Mouse (Mus musculus) liver, embryonic 13.5 days (tissue): ENCODE data around the gene Xpr1. TPM values are rescaled to one million over a fixed set of nuclear protein-coding genes. Genes with fewer than 3 reads are reported as not detected.

Source experiments
- ATAC-seq: fragments of 200-750 bp; cut with Nextera tagmentation; 2 replicates; pipeline ENCODE4 v1.8.0; 2017; ENCODE audit warnings: low read depth, mild to moderate bottlenecking, moderate number of reproducible peaks, moderate library complexity
- DNase-seq: peaks from one replicate; pipeline ENCODE4 v3.0.0; 2022
- H3K27ac ChIP-seq: fragments of 300-500 bp; sonication (generic); 2 replicates; pipeline ENCODE4 v1.5.1; 2015; ENCODE audit warnings: moderate library complexity, mild to moderate bottlenecking, inconsistent platforms
- H3K27me3 ChIP-seq: fragments of 300-500 bp; sonication (generic); 2 replicates; pipeline ENCODE4 v1.6.1; 2015; ENCODE audit warnings: mild to moderate bottlenecking, inconsistent platforms
- H3K36me3 ChIP-seq: fragments of 300-500 bp; sonication (generic); 2 replicates; pipeline ENCODE4 v1.6.1; 2015; ENCODE audit warnings: mild to moderate bottlenecking, inconsistent platforms
- H3K4me1 ChIP-seq: fragments of 300-500 bp; sonication (generic); replicated peaks from 2 replicates; pipeline ENCODE4 v1.6.1; 2015; ENCODE audit warnings: inconsistent platforms
- H3K4me2 ChIP-seq: fragments of 300-500 bp; sonication (generic); 2 replicates; pipeline ENCODE4 v1.6.1; 2015; ENCODE audit warnings: inconsistent platforms, mild to moderate bottlenecking, moderate library complexity
- H3K4me3 ChIP-seq: fragments of 300-500 bp; sonication (generic); replicated peaks from 2 replicates; pipeline ENCODE4 v1.5.1; 2015; ENCODE audit warnings: mild to moderate bottlenecking, inconsistent platforms
- H3K9ac ChIP-seq: fragments of 300-500 bp; sonication (generic); 2 replicates; pipeline ENCODE4 v1.6.1; 2015; ENCODE audit warnings: mild to moderate bottlenecking, inconsistent platforms
- H3K9me3 ChIP-seq: fragments of 300-500 bp; sonication (generic); replicated peaks from 2 replicates; pipeline ENCODE4 v1.6.1; 2016; ENCODE audit warnings: inconsistent platforms
- WGBS: fragments of 180-500 bp; shearing (Covaris S2); methylation state at CpG from one replicate; pipeline ENCODE4 v1.1.7; 2015; ENCODE audit not compliant: insufficient replicate concordance; 5-methylcytosine and 5-hydroxymethylcytosine counted together
- polyA plus RNA-seq: library from polyadenylated mRNA; unstranded; fragments of >200 nt; fragmentation: Nextera tagmentation; extraction: Ambion mirVana; gene quantifications from 2 replicates; pipeline ENCODE4 v1.2.1, GENCODE M21; 2015

The Xpr1 gene
- polyA plus RNA-seq, 1 experiment from 2014 or later, result 4.3 TPM

DNA sequence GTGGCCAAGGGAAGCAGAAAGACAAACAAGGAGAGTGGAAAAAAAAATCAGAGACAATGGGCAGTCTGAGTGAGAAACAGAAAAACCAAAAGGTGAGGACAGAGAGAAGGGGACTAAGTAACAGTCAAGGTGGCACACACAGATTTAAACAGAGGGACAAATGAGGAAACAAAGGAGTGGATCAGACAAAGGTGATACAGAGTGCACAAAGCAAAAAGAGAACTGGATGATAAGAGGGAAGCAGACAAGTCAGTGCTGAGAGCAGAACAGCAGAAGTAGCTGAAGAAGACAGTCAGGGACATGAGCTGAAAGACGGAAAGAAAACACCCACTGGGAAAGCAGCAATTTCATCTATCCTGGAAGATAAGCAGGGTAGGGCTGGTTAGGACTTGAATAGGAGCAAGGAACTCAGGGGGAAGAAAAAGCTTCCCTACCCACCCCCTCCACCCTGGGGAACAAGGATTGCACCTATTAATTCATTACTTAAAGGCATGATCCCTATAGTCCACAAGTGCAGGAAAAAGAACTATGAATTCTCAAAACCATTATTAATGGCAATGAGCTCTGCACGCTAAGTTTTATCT is 47.0 kb downstream of the Xpr1 start:
- no peaks in the 10 kb centered on the region for H3K36me3 ChIP-seq
- H3K27me3 ChIP-seq, result no peaks in the 10 kb centered on the region
- DNase-seq (no peak), ATAC-seq (no peak)
- H3K4me1 ChIP-seq, result peaks cover 2% of the 10 kb centered on the region; the same call in 1 of the 2 replicates
- H3K9ac ChIP-seq, result no peak overlapping the region
- no peak overlapping the region for H3K27ac ChIP-seq
- 60% methylated on average over 2 of the region's 2 CpGs for WGBS
- H3K9me3 ChIP-seq, result no peaks in the 10 kb centered on the region
- H3K4me3 ChIP-seq, result no peak overlapping the region
- no peak overlapping the region for H3K4me2 ChIP-seq

DNA sequence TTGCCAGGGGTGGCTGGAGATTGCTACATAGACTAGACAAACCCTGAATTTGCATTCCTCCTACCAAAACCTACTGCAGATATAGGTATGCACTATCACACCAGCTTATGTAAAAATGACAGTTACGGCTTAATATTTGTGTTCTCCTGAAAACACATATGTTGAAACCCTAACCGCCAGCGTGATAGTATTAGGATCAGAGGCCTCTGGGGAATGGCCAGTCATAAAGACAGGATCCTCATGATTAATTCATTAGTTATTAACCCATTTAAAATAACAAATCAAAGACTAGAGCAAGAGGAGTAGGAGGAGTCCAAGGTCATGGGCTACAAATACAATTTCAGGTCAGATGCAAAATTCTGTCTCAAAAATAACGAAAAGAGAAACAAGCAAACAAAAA is 50.8 kb downstream of the Xpr1 start:
- H3K9me3 ChIP-seq, result no peaks in the 10 kb centered on the region
- WGBS, result 79% methylated on average over 4 of the region's 4 CpGs
- H3K4me1 ChIP-seq, result peaks cover 12% of the 10 kb centered on the region
- no peak overlapping the region for H3K4me2 ChIP-seq
- DNase-seq (no peak), ATAC-seq (no peak)
- no peaks in the 10 kb centered on the region for H3K36me3 ChIP-seq
- no peak overlapping the region for H3K4me3 ChIP-seq
- H3K9ac ChIP-seq, result no peak overlapping the region
- no peak overlapping the region for H3K27ac ChIP-seq
- no peaks in the 10 kb centered on the region for H3K27me3 ChIP-seq

DNA sequence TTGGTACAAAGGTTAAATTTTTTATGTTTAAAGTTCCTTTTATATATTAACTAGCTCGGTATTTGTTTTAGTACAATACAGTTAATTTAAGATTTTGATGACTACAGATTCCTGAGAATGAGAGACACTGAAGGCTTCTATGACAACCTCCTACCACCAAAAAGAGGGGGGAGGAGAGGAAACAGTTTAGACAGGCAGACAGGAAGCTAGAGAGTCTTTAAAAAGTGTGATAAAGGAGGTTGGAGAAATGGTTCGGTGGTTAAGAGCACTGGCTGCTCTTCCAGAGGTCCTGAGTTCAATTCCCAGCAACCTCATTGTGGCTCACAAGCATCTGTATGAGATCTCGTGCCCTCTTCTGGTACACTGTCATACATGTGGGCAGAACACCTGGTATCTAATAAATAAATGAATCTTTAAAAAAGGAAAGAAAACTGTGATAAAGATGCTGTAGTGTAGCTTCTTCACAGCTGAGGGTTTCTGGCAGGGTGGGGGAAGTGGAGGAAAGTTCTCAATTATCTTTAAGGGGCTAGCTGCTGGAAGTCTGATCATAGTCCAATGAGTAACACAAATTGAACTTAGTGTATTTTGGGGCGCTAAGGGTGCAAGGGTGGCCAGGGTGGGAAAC is 55.6 kb downstream of the Xpr1 start:
- Histone ChIP-seq H3K4me3 (no peak overlapping the region), H3K4me2 (no peak overlapping the region), H3K4me1 (peaks cover 46% of the 10 kb centered on the region), H3K9ac (no peak overlapping the region), H3K36me3 (no peaks in the 10 kb centered on the region), H3K9me3 (no peaks in the 10 kb centered on the region), H3K27me3 (no peaks in the 10 kb centered on the region), H3K27ac (no peak overlapping the region)
- ATAC-seq, result 0 out of 2 replicates have a peak, but pooled peaks have one; percentile 36
- no peak for DNase-seq
- 47% methylated on average over 4 of the region's 4 CpGs for WGBS

DNA sequence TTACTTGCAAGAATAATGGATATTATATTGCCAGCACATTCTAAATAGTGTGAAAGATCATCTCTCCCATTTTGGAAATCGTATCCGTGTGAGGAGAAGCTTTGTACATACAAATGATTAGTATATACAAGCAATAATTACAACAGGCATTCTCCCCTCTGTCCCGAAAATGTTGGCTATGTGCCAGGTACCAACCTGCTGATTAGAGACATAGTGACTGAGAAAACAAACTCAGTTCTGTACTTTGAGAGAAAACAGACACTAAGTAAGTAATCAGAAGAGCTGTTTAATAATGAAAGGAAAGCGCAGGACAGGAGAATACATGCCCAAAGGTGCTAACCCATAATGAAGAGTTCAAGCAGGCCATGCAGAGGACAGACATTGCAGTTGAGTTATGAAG is 64.1 kb downstream of the Xpr1 start:
- Histone ChIP-seq H3K4me3 (no peak overlapping the region), H3K9me3 (no peaks in the 10 kb centered on the region), H3K36me3 (no peaks in the 10 kb centered on the region), H3K4me1 (peaks cover 74% of the 10 kb centered on the region), H3K4me2 (no peak overlapping the region), H3K27me3 (no peaks in the 10 kb centered on the region), H3K27ac (no peak overlapping the region; the same call in 1 of the 2 replicates), H3K9ac (no peak overlapping the region)
- DNase-seq, result no peak
- no peak for ATAC-seq
- WGBS, result 69% methylated on average over 4 of the region's 4 CpGs

DNA sequence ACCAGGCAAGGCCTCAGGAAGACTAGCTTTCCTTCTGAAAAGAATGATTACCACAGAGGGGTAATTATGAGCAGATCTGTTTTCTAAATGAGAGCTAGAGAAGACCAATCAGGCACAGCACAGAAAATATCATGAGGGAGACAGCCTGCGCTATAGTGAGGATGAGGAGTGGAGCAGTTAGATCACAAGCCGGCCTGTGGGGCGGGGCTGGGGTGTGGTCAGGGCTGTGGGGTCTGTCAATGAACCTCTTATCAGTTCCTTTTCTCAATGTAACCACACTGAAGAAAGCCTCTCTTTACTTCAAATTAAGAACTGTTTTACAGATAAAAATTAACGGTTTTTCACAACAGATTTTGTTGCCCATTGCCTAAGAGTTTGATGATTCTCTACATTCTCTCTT is 65.7 kb downstream of the Xpr1 start:
- Histone ChIP-seq H3K27ac (peak overlapping the region; percentile 86), H3K4me2 (peak overlapping the region; percentile 47), H3K4me1 (peaks cover 73% of the 10 kb centered on the region), H3K9ac (0 out of 2 replicates have a peak overlapping the region, but pooled peaks have one; percentile 5), H3K4me3 (0 out of 2 replicates have a peak overlapping the region, but pooled peaks have one; percentile 2), H3K27me3 (no peaks in the 10 kb centered on the region), H3K9me3 (no peaks in the 10 kb centered on the region), H3K36me3 (no peaks in the 10 kb centered on the region)
- WGBS, result 7% methylated on average over 4 of the region's 4 CpGs
- ATAC-seq (peak; percentile 99), DNase-seq (peak; percentile 88)

DNA sequence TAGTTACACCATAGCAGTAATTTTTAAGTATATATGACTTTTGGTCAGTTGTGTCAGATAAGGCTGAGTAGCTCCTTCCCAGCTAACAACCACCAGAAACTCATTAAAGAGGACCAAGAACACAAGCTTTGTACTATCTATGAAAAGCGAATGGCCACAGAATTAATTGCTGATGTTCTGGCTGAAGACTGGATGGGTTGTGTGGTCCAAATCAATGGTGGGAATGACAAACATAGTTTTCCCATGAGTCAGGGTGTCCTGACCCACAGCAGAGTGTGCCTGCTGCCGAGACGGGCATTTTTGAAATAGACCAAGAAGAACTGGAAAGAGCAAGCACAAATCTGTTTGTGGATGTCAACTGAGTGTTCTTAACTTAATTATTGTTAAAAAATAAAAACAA is 68.7 kb downstream of the Xpr1 start:
- Histone ChIP-seq H3K27ac (no peak overlapping the region), H3K4me1 (peaks cover 60% of the 10 kb centered on the region), H3K4me3 (no peak overlapping the region), H3K4me2 (no peak overlapping the region), H3K27me3 (no peaks in the 10 kb centered on the region), H3K36me3 (no peaks in the 10 kb centered on the region), H3K9ac (no peak overlapping the region), H3K9me3 (no peaks in the 10 kb centered on the region)
- ATAC-seq, result no peak
- no peak for DNase-seq
- 70% methylated on average over 3 of the region's 3 CpGs for WGBS

DNA sequence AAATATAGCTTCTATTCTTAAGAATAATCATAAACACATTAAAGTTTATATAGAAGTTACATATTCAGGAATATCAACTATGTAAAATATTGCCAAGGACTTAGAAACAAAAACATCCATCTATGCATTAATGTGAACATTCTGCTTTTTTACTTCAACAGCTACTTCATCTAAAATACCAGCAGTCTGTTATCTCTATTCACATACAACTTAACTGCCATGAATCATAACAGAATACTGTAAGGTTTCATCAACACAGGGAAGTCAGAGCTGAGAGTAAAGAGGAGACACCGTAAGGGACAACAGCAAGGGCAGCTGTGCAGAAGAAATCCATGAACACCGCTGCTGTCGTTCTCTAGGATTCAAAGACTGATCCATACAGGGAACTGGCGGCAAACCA is 69.9 kb downstream of the Xpr1 start:
- DNase-seq (no peak), ATAC-seq (no peak)
- H3K27me3 ChIP-seq, result no peaks in the 10 kb centered on the region
- WGBS, result 34% methylated on average over 4 of the region's 4 CpGs
- no peaks in the 10 kb centered on the region for H3K36me3 ChIP-seq
- no peak overlapping the region for H3K4me3 ChIP-seq
- H3K4me2 ChIP-seq, result 0 out of 2 replicates have a peak overlapping the region, but pooled peaks have one; percentile 24
- no peak overlapping the region for H3K9ac ChIP-seq
- no peaks in the 10 kb centered on the region for H3K9me3 ChIP-seq
- 0 out of 2 replicates have a peak overlapping the region, but pooled peaks have one; percentile 53 for H3K27ac ChIP-seq
- H3K4me1 ChIP-seq, result peaks cover 53% of the 10 kb centered on the region

DNA sequence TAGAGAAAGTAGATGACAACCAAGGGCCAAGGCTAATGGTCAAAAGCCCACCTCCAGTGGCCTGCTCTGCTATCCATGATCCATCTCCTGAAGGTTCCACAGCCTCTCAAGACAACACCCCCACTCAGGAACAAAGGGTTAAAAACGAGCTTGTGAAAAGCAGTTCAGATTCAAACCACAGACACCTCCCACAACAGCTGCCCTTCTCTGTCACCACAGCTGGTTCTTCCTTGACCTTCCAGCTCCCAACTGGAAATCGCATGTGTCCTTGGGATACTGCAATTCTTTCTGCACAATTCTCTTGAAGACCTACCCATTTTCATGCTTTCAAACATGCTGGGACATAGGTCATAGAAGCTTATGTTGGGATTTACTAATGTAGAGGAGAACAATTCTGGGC is 73.2 kb downstream of the Xpr1 start:
- Histone ChIP-seq H3K4me1 (peaks cover 22% of the 10 kb centered on the region), H3K27me3 (no peaks in the 10 kb centered on the region), H3K4me3 (no peak overlapping the region), H3K9me3 (no peaks in the 10 kb centered on the region), H3K27ac (no peak overlapping the region), H3K36me3 (no peaks in the 10 kb centered on the region), H3K4me2 (no peak overlapping the region), H3K9ac (no peak overlapping the region)
- ATAC-seq, result no peak
- no peak for DNase-seq
- WGBS, result 72% methylated on average over 2 of the region's 2 CpGs

DNA sequence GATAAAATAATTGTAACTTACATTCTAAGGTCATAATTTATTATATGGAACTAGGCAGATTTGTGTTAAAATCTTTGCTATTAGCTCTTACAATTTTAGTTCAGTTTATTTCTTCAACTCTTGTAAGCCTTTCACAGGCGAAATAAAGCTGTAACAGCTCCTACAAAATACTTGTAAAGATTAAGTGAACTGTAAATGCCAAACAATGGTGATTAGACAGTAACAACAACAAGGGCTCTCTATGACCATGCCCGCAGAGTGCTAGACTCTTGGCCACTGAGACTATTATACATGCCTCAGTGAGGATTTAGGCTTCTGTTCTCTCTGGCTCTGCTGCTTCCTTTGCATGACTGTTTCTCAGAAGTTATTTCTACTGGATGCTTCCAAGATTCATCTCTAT is 77.6 kb downstream of the Xpr1 start:
- Histone ChIP-seq H3K4me1 (peaks cover 23% of the 10 kb centered on the region), H3K4me2 (no peak overlapping the region), H3K9ac (no peak overlapping the region), H3K9me3 (no peaks in the 10 kb centered on the region), H3K36me3 (no peaks in the 10 kb centered on the region), H3K27me3 (no peaks in the 10 kb centered on the region), H3K4me3 (no peak overlapping the region), H3K27ac (no peak overlapping the region)
- WGBS, result 69% methylated on average over 2 of the region's 2 CpGs
- DNase-seq, result no peak
- no peak for ATAC-seq

DNA sequence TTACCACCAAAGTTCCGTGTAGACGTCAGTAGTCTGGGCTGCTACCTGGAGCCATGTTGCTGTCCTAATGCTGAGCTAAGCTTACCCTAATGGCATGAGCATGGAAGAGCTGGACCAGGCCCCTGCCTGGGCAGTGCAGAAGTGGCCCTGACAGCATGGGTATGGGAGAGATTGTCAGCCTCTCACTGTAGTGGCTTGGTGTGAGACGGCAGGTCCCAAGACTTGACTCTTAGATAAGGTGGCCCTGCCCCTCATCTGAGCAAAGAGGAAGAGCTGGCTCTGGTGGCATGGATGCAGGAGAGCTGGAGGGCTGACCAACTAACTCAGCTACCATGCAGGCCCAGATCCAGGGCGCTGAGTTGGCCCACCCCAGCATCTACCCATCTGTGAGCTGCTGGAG is 79.9 kb downstream of the Xpr1 start:
- Histone ChIP-seq H3K4me2 (peak overlapping the region; percentile 2; the same call in 1 of the 2 replicates), H3K9ac (no peak overlapping the region), H3K27me3 (no peaks in the 10 kb centered on the region), H3K27ac (peak overlapping the region; percentile 36), H3K4me1 (peaks cover 23% of the 10 kb centered on the region), H3K9me3 (no peaks in the 10 kb centered on the region), H3K4me3 (no peak overlapping the region), H3K36me3 (no peaks in the 10 kb centered on the region)
- 49% methylated on average over 4 of the region's 4 CpGs for WGBS
- peak; percentile 90 for ATAC-seq
- peak; percentile 42 for DNase-seq

DNA sequence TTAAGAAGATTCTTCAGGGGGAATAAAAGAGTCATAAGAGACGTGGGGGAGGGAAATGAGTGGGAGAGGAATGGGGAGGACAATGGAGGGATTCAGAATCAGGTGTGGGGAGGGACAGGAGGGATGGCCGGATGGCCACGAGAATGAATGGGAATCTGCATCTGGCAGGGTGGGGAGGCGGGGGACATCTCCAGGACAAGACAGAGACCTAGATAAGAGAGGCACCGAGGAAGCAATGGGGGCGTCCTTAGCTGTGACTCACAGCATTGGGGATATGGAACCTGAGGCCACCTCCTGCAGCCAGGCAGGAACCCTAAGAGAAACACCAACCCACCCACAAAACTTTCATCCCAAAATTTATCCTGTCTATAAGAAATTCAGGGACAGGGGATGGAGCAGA is 81.3 kb downstream of the Xpr1 start:
- DNase-seq (no peak), ATAC-seq (no peak)
- no peak overlapping the region for H3K4me3 ChIP-seq
- no peaks in the 10 kb centered on the region for H3K27me3 ChIP-seq
- no peaks in the 10 kb centered on the region for H3K9me3 ChIP-seq
- peaks cover 4% of the 10 kb centered on the region; the same call in 1 of the 2 replicates for H3K36me3 ChIP-seq
- 40% methylated on average over 6 of the region's 6 CpGs for WGBS
- H3K4me1 ChIP-seq, result peaks cover 23% of the 10 kb centered on the region
- H3K9ac ChIP-seq, result peak overlapping the region; percentile 17; the same call in 1 of the 2 replicates
- H3K27ac ChIP-seq, result no peak overlapping the region
- H3K4me2 ChIP-seq, result no peak overlapping the region

DNA sequence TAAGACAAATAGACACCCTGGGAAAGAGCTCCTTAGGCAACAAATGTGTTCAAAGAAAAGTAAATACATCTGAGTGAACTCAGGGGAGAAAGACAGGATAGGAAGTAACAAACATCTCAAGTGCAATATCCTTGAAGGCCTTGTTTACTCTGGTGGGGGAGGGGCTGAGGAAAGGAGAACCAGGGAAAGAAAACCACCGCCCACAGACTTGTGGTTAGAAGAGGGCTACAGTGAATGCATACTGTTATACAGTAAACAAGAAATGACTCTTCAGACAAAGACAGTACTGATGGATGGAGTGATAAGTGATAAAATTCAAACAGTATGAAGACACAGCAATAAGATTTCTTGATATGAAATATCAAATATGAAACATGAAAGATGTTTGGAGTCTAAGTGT is 95.0 kb downstream of the Xpr1 start:
- ATAC-seq, result 0 out of 2 replicates have a peak, but pooled peaks have one; percentile 24
- H3K9ac ChIP-seq, result no peak overlapping the region
- H3K4me1 ChIP-seq, result peaks cover 29% of the 10 kb centered on the region
- no peaks in the 10 kb centered on the region for H3K9me3 ChIP-seq
- H3K27me3 ChIP-seq, result no peaks in the 10 kb centered on the region
- no peak overlapping the region for H3K4me2 ChIP-seq
- DNase-seq, result peak; percentile 11
- 19% methylated on average over 1 of the region's 1 CpGs for WGBS
- H3K27ac ChIP-seq, result no peak overlapping the region
- H3K36me3 ChIP-seq, result peaks cover 5% of the 10 kb centered on the region; the same call in 1 of the 2 replicates
- no peak overlapping the region for H3K4me3 ChIP-seq
